Mouse (Mus musculus) erythroid progenitor cell, adult 5-6 weeks (primary cell): ENCODE results near the gene Myo3b. TPM values are rescaled to one million over a fixed set of nuclear protein-coding genes. Genes with fewer than 3 reads are reported as not detected.

Source experiments
- ATAC-seq: replicated peaks from 2 replicates; pipeline ENCODE4 v1.8.0; 2016; ENCODE audit warnings: moderate number of reproducible peaks, mild to moderate bottlenecking, moderate TSS enrichment, inconsistent platforms; ENCODE audit not compliant: poor library complexity, low FRiP score, severe bottlenecking
- total RNA-seq, 2 experiments: library from RNA; stranded (forward) in 1 of 2; stranded (reverse) in 1 of 2; fragments of 150-400 nt in 1 of 2; fragments of 186-747, 209-891 nt in 1 of 2; gene quantifications; 2 replicates each; pipeline versions ENCODE4 v1.2.3 to v1.2.4; 2015 to 2017; ENCODE audit warnings: low replicate concordance in 2 of 2

Gene Myo3b
- total RNA-seq, 2 experiments from 2014 or later: 0.42 TPM; not detected in 1

DNA sequence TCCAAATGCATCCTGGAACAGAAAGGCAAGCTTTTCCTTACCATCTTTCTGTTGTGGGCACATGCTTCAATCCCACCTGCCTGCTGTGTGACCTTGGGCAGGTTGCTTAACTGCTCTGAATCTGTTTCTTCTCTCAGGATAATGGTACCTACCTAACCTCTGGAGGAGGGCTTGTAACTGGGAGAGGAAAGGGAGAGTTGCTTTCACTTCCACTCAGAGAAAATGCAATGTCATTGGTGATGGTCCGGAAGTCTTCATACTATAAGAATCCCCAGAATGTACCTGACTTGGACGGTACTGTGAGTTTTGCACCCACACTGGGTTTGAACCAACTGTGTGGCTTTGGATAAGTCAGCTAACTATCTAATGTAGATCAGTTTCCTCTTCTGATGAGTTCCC lies 80.3 kb downstream of the Myo3b start:
- ATAC-seq: no peak

DNA sequence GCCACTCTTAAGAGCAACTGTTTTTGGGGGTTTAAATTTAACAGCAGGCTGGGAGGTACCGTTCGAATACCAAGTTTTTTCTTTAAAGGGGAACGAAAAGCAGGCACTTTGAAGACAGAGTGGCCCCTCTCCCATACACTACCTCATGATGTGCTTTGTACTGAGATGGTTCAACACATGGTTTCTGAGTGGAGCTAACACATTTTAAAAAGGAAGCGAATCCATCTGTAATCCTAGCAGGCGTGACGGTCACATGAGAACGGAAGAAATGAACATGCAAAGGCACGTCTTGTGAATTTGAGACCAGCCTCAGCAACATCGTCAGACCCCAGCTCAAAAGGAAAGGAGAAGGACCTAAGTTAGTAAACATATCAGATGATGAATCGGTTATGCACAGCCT lies 87.4 kb downstream of the Myo3b start:
- ATAC-seq: no peak

DNA sequence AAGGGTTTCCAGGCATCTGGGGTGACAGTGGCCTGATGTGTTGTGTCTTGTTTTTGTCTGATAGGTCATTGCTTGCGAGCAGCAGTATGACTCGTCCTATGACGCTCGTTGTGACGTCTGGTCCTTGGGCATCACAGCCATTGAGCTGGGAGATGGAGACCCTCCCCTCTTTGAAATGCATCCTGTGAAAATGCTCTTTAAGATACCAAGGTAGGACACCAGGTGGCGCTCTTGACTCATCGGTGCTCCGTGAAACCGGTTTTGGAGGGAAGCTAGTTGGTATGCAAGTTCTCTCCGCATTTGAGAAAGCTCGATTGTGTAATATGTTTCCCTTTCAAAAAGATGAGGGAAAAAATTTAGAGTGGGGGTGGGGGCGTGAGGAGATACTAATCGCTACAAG lies 87.9 kb downstream of the Myo3b start:
- ATAC-seq: no peak

DNA sequence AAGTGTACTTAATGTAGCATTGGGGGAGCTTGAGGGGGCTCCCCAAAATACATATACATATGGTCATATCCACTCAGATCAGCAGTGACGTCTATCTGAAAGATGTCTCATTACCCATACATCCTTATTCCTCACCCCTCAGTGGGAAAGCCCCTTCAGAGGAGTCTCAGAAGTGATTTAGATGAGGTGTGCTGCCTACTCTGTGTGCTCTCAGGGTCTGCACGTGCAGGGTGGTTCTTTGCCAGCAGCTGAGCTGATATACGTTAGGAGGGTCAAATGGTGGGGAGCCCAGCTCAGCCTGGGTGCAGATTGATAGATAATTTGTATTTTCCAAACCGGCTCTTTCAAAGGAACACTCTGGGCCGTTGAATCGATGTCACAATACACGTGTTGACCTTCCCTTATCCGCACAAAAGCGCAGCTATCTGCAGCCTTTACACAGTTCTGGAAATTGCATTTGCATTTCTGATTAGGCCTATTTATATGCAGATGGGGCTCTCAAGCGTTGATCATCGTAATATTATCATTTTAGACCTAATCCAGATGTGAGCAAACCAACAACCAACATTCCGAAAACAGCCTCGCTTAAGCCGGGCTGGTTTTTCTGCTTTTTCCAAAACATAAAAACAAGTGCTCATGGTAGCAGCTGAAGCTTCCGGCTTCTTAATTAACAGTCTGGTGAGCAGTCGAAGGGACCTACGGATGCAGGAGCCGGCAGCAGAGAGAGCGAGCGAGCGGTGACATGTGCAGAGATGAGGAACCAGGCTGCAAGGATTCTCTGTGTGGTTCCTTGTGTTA lies 88.6 kb downstream of the Myo3b start:
- no peak for ATAC-seq

DNA sequence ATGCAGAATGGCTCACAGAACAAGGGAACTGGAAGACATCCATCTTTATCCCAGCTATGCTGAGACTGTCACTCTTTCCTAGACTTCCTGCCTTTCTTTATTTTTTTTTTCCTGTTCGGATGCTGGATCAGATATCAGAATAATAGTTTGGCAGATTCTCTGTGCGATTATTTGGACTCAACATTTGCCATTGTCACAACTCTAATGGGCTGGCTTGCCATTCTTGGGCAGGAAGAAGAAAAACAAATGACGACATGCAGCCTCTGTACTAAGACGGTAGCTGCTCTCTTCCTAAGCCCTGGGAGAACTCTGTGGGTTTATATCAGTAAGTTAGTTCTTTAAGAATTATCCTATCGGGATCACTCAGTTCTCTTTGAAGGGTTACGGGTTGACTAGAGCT lies 89.7 kb downstream of the Myo3b start:
- ATAC-seq: no peak

DNA sequence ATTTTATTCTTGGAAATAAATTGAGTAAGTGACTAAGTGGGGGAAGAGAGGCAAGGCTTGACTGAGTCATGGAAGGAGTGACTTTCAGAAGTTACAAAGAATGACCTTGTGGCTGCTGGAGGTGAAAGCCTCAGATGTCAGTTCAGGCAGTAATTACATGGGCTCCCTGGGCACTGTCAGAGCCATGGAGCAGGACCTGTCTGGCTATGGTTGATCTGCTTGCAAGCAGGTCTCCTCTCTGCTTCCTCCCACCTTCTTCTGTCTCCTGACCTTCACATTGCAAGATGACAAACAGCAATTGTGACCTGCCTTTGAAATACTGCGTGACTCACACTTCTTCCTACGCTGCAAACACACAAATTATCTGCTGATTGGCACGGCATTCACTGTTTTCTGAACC lies 90.6 kb downstream of the Myo3b start:
- no peak for ATAC-seq

DNA sequence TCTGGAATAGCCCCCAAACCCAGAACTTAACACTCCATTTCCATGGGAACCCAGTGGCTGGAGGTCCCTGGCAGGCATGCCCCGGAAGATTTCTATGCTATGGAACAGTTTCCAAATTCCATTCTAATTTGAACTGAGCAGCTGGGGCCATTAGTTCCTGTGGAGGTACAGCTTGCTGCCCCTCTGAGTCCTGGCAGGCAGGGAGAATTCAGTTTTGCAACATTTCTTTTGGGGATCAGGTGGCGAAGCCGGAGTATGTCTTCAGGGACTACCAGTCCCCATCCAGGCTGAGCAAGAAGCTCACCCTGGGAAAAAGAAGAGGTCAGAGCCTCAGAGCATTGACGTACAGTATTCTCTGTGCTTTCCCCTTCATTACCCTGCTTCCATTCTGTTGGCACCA lies 94.4 kb downstream of the Myo3b start:
- no peak for ATAC-seq

DNA sequence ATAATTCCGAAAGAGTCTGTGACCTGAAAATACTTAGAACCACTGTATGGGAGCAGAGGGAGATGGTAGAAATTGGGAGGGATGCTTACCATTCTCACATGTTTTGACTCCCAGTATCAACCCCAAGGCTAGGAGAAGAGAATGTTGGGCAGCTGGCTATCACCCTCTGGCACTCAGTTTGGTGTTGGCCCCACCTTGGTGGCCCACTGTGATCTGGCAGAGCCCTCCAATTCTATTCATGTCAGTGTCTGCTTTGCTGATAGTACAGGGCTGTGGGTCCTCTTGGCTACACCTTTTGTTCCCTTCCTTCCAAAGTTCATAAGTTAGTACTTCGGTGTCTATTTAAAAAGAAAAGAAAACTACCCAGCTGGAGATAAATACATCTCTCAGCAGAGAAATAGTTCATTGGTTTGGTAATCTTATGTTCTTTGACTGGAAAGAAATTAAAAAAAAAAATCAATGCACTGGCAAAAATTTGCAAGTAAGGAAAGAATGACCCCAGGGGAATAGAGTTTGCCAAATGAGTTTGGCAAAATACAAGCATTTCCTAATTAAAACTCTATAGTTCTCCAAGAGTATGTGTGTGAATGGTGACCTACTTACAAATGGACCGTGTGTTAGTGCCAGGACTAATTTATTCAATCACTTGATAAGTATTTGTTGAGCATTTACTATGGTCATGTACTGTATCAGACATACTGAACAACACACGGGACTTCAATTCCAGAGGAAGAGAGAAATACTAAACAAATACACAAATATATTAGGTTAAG lies 98.5 kb downstream of the Myo3b start:
- ATAC-seq: no peak

DNA sequence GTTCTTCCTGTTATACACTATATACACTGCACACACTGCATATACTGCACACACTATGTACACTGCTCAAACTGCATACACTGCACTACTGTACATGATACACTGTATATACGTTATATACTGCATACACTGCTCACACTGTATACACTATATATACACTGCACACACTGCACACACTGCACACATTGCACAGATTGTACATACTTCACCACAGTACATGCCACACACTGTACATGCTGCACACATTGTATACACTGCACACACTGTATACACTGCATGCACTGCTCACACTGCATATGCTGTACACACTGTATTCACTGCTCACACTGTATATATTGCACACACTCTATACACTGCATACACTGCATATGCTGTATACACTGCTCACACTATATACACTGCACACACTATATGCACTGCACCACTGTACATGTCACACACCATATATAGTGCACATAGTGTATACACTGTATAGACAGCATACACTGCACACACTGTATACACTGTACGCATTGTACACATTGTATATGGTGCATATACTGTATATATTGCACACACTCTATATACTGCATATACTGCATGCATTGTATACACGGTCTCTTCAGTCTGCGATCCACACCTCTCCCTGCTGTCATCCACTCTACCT lies 104.7 kb downstream of the Myo3b start:
- ATAC-seq: no peak

DNA sequence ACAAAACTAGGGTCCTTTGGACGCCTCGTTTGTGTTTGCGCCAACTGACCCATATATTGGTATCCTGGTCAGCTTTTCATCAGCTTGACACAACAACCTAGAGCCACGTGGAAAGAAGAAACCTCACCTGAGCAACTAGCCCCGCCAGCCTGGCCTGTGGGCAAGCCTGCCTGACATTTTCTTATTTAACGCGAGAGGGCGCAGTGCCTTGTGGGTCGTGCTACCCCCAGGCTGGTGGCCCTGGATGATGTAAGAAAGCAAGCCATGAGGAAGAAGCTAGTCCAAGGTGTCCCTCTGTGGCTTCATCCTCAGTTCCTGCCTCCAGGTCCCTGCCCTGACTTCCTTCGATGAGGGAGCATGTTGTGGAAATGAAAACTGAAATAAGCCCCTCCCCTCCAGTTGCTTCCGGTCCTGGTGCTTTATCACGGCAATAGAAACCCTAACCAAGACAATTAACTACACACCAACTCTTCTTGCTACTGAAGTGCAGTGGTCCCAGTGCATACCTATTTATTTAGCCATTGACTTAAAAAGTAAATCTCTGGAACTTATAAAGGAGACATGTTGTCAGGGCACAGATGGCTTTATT lies 108.2 kb downstream of the Myo3b start:
- no peak for ATAC-seq

DNA sequence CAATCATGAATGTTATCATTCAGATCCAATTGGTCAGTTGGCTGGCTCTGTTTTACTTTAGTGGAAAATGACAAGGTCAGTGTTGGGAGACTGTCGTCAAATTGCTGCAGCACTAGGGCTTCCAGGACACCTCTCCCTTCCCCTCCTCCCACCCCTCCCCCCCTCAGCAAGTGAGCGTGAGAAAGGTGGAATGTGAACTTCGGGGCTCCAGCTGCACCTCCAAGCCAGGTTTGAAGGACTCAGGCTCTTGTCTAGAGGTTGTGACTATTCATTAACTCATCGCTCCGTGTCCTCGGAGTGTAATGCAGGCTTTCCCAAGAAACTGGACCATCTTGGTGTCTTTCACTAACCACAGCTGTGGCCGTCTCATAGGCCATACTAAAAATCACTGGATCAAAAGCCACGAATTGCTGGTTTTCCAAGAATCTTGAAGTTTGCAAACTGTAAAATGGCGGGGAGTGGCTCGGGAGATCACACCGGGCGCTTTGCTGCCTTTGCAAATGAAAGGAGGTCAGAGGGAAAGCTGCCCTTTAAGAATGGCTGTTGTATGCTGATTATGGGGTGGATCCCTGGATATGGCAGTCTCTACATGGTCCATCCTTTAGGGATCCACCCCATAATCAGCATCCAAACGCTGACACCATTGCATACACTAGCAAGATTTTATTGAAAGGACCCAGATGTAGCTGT lies 110.0 kb downstream of the Myo3b start:
- ATAC-seq: no peak

DNA sequence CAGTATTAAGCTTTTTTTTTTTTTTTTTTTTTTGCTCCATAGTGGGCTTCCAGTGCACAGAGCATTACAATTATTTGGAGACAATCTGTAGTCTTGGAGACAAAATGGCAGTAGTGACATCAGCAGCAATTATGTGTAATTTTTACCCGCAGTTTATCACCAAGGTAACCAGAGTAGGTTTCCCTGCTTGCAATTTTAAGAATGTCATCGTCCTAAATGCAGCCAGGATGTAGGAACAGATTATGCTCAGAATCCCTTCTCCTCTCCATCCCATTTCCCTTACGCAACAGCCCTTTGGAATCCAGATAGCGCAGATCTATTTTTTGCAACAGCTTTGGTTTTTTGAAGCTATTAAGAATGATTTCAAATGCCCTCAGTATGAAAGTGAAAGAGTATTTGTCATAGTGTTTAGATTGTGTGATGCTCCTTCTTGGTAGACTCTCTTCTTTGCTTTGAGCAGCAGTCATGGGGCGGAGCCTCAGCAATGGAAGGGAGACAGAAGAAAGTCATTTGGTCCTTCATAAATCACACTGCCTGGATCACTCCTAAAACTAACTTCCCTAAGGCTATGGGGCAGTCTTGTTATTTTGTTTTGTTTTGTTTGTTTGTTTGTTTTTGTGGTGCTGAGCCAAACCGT lies 111.6 kb downstream of the Myo3b start:
- ATAC-seq: no peak

DNA sequence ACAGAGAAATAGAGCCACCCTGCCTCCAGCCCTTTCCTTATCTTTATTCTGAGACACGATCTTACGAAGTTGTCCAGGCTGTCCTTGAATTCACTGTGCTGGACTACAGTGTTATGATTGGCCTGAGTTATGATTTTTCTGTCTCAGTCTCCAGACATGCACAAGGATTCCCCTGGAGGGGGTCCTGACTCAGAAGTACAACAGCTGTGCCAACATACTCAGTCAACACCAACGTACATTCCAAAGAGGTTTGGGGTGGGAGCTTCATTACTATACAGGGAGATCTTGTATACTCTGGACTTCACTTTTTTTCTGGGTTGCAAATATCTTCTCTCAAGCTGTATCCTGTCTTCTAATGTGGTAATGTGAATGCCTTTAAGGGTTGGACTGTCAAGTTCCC lies 113.0 kb downstream of the Myo3b start:
- no peak for ATAC-seq

DNA sequence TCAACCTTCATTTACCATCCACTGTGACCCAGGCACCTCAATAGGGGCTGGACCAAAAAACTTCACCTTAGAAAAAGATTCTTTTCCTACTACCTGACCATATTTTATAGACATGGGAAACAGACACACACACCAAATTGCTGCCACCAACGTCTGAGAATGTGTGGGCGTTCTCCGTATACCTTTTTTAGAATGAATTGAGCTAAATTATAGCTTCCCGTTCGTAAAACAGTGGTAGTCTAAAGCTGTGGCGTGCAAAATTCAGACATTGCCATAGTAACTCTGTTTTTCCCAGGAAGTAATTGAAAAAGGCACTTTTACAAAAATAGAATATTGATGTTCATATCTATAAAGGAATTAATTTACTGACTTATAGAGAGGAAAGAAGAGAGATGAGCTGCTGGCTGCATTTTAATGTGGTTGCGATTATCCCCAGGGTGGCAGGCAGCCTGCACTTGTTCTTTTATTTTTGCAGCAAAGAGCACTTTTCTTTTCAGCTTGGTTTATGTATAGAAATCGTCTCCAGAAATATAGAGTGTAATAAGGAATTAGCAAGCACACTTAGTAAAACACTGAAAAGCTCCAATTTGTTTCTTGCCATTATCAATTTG lies 116.4 kb downstream of the Myo3b start:
- no peak for ATAC-seq

DNA sequence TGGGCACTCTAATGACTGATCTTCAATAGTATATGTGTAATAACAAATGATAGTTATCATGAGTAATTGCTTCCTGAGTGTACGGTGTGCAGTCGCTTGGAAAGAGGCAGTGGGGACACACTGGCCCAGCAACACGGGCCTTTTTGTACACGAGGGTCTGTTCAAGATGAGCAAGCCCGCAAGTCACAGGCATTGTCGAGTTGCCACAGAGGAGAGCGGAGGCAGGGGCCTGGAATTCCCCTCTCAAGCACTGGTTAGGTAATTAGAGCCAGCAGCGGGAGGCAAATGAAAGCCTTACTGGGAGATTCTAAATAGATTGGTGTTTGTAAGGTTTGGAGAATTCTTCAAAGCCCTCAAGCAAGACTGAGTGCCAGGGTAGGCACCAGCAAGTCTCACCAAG lies 120.6 kb downstream of the Myo3b start:
- ATAC-seq: no peak

DNA sequence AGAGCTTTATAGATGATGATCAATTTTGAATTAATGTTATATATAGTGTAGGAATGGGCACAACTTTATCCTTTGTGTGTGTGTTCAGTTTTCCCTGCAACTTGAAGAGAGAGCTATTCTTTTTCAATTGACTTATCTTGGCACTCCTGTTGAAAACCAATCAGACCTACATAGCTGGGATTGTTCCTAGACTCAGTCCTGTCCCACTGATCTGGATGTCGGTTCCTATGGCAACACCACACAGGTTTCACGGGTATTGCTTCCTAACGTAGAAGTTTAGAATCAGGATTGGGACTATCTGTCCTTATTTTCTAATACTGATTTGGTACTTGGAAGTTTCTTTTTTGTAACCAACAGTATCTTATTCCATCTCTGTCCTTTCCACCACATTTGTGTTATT lies 127.3 kb downstream of the Myo3b start:
- ATAC-seq: no peak

DNA sequence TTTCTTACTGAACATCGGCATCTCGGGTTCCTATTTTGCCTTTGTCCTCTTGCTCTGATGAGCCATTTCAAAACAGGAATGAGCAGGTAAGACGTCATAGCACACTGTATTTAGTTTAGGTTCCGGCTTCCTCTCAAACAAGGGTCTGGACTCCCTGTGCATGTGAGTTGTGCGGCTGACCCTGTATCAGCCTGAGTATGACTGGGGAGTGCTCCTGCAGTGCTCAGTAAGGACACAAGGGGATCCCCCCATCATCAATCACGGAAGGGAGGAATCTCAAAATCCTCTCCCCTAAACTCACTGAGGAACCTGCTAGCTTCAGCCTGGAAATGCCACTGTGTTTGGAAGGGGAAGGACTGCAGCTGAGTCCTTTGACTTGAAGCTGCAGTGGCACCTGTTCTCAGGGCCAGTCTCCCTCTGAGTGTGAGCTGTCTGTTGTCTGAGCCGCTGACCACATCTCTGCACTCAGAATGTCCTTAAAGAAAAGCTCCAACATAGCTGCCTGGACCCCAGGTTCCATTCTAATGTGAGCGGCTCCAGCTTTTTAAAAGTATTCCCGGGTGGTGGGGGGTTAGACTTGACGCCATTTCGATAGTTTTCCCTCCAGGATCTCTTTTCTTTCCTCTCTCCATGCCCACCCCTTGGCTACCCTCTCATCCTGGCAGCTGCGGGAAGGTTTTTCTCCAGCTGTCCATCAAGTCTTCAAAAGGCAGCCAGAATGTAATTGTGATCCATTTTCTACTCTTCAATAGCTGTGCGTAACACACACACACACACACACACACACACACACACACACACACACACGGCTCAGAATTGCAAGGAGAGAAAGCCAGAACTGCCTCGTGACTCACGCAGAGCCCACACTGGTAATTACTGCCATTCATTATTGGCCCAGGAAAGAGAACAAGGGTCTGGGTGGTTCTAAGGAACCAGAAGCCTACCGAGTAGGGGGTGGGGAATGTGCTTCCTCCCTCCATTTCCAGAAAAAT lies 129.3 kb downstream of the Myo3b start:
- no peak for ATAC-seq

DNA sequence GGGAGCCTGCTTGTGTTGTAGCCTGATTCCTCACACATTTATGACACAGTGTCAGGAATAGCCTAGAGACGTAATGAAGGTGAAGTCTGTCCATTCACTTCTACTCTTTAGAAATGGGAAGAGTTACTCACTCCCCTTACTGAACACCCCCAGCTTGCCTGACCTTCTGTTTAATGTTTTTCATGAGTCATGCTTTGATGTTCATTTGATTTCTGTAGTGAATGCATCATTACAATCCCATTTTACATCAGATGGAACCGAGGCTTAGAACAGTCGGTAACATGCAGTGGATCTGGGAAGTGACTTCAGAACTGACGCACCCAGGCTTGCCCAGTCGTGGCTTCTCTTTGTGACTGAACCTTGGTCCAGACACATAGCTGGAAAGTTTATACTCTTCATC lies 131.5 kb downstream of the Myo3b start:
- ATAC-seq: no peak
